Mouse (Mus musculus) telencephalon, adult 2 months (tissue): ENCODE data around the gene Sh3bgrl2.

Source experiments
- DNase-seq: peaks from one replicate; pipeline ENCODE4 v3.0.0-alpha.2; 2011; ENCODE audit warnings: low read depth, low spot score

The Sh3bgrl2 gene

GRCm38 (mm10) chr9:83589063-83589462, 40.9 kb downstream of the Sh3bgrl2 start:
- no peak for DNase-seq

- no peak for DNase-seq
Measured at GRCm38 (mm10) chr9:83589680-83590467, 41.7 kb downstream of the Sh3bgrl2 start.

GRCm38 (mm10) chr9:83591848-83592456, 43.8 kb downstream of the Sh3bgrl2 start:
- DNase-seq = no peak

- DNase-seq = no peak
Measured at GRCm38 (mm10) chr9:83593811-83594210, 45.7 kb downstream of the Sh3bgrl2 start.

GRCm38 (mm10) chr9:83596132-83596531, 48.0 kb downstream of the Sh3bgrl2 start:
- peak; percentile 96 for DNase-seq

GRCm38 (mm10) chr9:83596646-83597481, 48.7 kb downstream of the Sh3bgrl2 start:
- no peak for DNase-seq

- peak; percentile 88 for DNase-seq
Measured at GRCm38 (mm10) chr9:83598047-83598446, 49.9 kb downstream of the Sh3bgrl2 start.

GRCm38 (mm10) chr9:83599505-83599904, 51.4 kb downstream of the Sh3bgrl2 start:
- no peak for DNase-seq

- peak; percentile 71 for DNase-seq
Measured at GRCm38 (mm10) chr9:83600286-83601048, 52.3 kb downstream of the Sh3bgrl2 start.

- no peak for DNase-seq
Measured at GRCm38 (mm10) chr9:83602176-83602770, 54.1 kb downstream of the Sh3bgrl2 start.

GRCm38 (mm10) chr9:83603159-83603558, 55.0 kb downstream of the Sh3bgrl2 start:
- no peak for DNase-seq

GRCm38 (mm10) chr9:83605886-83606640, 57.9 kb downstream of the Sh3bgrl2 start:
- no peak for DNase-seq

GRCm38 (mm10) chr9:83608135-83608534, 60.0 kb downstream of the Sh3bgrl2 start:
- DNase-seq = peak; percentile 70

- DNase-seq = peak; percentile 88
Measured at GRCm38 (mm10) chr9:83609422-83610297, 61.5 kb downstream of the Sh3bgrl2 start.

- DNase-seq = no peak
Measured at GRCm38 (mm10) chr9:83615912-83616585, 67.9 kb downstream of the Sh3bgrl2 start.

- no peak for DNase-seq
Measured at GRCm38 (mm10) chr9:83616586-83617081, 68.5 kb downstream of the Sh3bgrl2 start.

GRCm38 (mm10) chr9:83623455-83623854, 75.3 kb downstream of the Sh3bgrl2 start:
- no peak for DNase-seq

- DNase-seq = no peak
Measured at GRCm38 (mm10) chr9:83624193-83624592, 76.1 kb downstream of the Sh3bgrl2 start.

GRCm38 (mm10) chr9:83625085-83625484, 77.0 kb downstream of the Sh3bgrl2 start:
- DNase-seq = no peak
